Mouse (Mus musculus) small intestine, adult 2 months (tissue): ENCODE measurements around the gene Abcb11.

Source experiments
- CTCF ChIP-seq: fragments of 200-500 bp; IDR thresholded peaks from 2 replicates; pipeline ENCODE4 v1.5.1; 2012; ENCODE audit warnings: low read depth, mild to moderate bottlenecking, control low read depth, inconsistent platforms, low read length, moderate library complexity, mixed read lengths; ENCODE audit not compliant: insufficient replicate concordance, insufficient read length; ENCODE audit errors: extremely low read depth
- POLR2A ChIP-seq: fragments of 200-500 bp; IDR thresholded peaks from 2 replicates; pipeline ENCODE4 v1.6.1; 2012; ENCODE audit warnings: low read depth, mild to moderate bottlenecking, control low read depth, inconsistent platforms, low read length, moderate library complexity

DNA sequence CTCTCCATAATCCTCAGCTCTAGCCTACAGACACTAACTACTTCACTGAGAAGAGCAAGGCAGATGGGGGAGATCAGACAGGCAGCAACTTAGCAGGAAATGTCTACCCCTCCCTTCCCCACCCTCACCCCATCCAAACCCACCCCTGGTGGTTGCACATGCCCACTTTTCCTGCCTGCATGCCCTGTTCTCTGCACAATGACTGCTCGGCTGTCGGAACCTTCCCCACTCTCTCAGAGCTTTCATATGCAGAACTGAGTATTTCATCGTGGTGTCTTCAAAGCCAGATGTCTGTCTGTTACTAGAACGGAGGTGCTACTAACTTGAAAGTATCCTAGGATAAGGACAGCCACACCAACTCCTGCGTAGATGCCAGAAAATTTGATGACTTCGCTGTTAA is 34.3 kb downstream of the Abcb11 start:
- TF ChIP-seq CTCF (no peak), POLR2A (no peak)
